Mouse (Mus musculus) brain, embryonic 14.5 days (tissue): ENCODE data around the gene Lgals2. TPM values are rescaled to one million over a fixed set of nuclear protein-coding genes. Genes with fewer than 3 reads are reported as not detected.
"Not testable (repeated sequence)": the region's sequence is repeated elsewhere in the genome, so short reads cannot be mapped to it uniquely, and the experiment has no call there.

Experiments used
- DNase-seq: peaks from one replicate; pipeline ENCODE4 v3.0.0-alpha.2; 2011; ENCODE audit warnings: low read depth
- CTCF ChIP-seq: fragments of 200-500 bp; IDR thresholded peaks from 2 replicates; pipeline ENCODE4 v1.5.1; 2012; ENCODE audit warnings: inconsistent platforms, mild to moderate bottlenecking, moderate library complexity, borderline replicate concordance; ENCODE audit not compliant: insufficient read depth, insufficient read length; ENCODE audit errors: extremely low read depth
- POLR2A ChIP-seq: fragments of 200-500 bp; IDR thresholded peaks from 2 replicates; pipeline ENCODE4 v1.6.1; 2012; ENCODE audit warnings: mild to moderate bottlenecking, inconsistent platforms, borderline replicate concordance; ENCODE audit not compliant: poor library complexity, insufficient read depth, insufficient read length, severe bottlenecking; ENCODE audit errors: extremely low read depth
- polyA plus RNA-seq: library from polyadenylated mRNA; depleted of rRNA; stranded (reverse); fragments of >200 nt; gene quantifications from 2 replicates; pipeline ENCODE4 v1.2.3, GENCODE M21; 2012

Gene Lgals2
- polyA plus RNA-seq, 1 experiment = 0.16 TPM

DNA sequence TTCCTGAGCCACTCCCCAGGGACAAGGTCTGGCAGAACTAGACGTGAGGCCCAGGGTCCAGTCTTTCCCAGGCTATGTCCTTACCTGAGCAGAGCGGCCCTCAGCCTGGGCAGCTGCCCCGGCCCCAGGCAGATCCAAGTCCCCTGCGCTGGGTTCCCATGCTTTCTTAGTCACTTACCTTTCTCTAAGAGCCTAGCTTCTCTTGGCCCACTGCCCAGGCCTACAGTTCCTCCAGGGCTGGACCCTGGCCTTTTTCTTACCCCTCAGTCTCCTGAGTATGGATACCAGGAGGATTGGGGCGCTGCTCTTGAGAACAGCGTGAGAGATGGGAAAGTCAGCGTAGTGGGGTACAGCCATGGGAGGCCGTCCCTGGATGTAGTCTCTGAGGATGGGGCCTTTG lies 25.1 kb upstream of the Lgals2 start:
- DNase-seq = no peak
- TF ChIP-seq POLR2A = no peak
- no peak for TF ChIP-seq CTCF

DNA sequence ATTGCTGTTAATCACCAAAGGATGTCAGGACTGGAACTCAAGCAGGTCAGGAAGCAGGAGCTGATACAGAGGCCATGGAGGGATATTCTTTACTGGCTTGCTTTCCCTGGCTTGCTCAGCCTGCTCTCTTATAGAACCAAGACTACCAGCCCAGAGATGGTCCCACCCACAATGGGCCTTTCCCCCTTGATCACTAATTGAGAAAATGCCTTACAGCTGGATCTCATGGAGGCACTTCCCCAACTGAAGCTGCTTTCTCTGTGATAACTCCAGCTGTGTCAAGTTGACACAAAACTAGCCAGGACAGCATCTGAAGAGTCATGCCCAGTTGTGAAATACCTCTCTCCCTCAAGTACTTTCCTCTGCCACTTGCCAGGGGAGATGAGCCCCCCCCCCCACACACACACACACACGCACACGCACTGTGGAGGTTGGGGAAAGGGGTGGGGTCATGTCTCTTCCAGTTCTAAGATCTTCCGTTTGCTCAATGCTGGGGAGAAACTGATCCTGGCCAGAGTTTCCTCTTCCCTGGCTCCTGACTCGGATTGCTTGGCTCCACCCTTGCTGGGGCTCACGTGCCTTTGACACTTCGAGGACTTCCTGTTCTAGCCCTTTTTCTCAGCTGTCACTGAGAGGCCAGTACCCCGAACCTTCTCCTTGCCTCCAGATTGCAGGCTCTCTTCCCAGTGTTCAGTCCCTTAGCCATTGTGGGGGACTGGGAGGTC lies 23.6 kb upstream of the Lgals2 start:
- not testable (repeated sequence) for DNase-seq

DNA sequence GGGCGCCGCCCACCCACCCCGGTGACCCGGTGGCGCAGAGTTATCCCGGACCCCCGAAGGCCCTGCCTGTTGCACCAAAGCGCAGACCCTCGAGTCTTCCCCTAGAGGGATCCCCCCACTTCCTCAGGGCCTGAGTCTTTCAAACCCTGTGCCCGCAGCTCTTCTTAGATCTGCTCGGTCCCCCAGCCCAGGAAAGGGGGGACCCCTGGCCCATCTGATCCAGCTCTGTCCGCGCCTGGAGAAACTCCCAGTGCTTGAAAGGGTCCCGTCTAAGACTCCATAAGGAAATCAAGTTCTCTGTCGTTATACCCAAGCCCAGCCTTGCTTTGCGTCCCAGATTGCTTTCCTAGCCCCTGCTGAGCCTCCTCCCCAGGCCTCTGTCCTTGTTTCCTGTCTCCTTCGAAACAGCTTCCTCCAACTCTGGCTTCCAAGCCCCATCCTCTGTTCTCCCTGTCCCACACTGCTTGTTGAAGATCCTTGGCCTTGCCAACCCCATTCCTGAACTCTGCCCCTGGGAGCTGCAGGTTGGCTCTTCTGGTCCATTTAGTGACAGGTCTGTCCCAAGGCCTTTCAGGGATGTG lies 22.6 kb upstream of the Lgals2 start:
- DNase-seq = no peak
- TF ChIP-seq POLR2A = no peak
- no peak for TF ChIP-seq CTCF

DNA sequence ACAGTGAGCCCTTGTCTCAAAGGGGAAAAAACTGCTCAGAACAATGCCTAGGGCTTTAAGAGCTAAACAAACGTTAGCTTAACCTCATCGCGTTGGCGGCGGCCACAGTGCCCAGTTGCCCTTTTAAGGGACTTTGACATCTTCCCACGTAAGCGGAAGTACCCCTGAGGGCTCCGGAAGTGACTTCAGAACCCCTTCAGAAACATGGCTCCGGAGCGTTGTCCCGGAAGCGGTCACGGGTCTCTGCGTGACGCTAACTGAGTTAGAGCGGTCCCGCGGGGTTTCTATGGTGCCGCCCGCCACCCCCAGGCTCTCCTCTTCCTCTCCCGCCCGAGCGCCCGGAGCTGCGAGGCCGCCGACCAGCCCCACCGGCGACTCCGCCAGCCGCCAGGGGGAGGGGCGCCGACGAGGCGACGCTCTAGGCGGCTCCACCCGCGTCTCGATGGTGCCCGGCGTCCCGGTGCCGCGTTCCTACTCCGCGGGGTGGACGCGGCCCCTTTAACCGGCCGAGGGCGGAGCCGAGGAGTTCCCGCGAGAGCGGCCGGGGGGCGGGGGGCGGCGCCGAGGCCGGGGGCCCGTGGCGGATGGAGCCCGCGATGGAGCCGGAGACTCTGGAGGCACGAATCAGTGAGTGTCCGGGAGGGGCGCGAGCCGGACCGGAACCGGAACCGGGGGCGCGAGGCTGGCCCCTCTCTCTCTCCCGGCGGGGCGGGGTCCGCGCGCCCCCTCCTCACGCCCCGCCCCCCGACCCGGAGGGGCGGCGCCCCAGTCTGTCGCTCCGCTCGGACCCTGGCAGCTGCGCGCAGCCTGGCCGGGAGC lies 21.9 kb upstream of the Lgals2 start, which contains the start of gene Gga1:
Gga1 (plus strand) TSS at position 200 of the 819 bp plus-strand sequence.
- no peak for TF ChIP-seq CTCF
- peak; percentile 72 for TF ChIP-seq POLR2A
- peak; percentile 99 for DNase-seq

DNA sequence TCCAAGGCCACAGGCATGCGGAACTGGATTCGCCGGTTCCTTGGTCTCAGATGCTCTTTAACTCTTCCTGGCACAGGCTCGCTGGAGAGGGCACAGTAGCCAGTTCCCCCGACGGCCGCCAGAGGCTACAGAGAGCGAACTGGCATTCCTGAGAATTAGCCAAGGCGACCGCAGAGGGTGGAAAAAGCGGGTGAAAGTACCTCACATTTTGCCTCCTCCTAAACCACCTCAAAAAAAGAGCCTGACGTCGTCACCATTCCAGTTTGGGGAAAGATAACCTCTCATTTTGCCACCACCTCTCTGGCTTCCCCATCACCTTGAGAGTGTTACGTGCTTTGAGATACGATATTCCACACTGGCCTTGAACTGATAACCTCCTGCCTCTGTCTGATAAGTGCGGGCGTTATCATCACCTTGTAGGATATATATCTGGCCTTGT lies 20.9 kb upstream of the Lgals2 start:
- TF ChIP-seq POLR2A (peak; percentile 27; the same call in 1 of the 2 replicates), CTCF (peak; percentile 88)

DNA sequence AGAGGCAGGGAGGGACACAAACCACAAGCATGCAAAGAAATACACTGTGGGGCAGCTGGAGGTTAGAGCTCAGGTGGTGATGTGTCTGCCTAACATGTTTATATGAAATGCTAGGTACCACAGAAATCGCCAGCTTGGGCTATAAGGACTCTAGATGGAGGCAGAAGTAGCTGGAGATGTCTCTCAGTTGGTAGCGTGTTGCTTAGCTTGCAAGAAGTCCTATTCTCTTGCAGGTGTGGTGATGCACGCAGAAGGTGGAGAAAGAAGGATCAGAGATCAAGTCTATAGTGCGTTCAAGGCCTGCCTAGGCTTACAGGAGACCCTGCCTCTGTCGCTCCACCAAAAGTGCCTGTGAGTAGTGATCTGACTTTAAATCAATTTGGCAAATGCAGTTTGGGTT lies 20.2 kb upstream of the Lgals2 start:
- no peak for TF ChIP-seq POLR2A
- no peak for TF ChIP-seq CTCF
- DNase-seq = no peak

More for the DNA sequence above, 20.9 kb upstream of the Lgals2 start:
- peak; percentile 92 for DNase-seq

DNA sequence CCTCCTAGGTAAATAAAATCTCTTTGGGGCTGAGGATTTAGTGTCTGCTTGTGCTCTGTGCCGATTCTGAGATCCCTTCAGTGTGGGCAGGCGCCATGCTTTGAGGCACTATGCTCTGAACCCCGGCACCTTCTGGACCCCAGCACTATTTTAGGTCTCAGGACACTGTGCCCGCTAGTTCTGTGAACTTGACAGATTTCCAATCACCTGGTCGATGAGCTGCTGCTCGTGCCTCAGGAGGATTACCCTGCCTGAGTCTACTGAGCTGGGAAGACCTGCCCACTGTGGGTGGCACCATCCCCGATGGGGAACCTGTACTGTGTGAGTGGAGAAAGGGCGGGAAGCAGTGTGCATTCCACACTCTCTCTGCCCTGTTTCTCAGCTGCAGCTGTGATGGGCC lies 19.7 kb upstream of the Lgals2 start:
- no peak for DNase-seq
- TF ChIP-seq POLR2A = no peak
- no peak for TF ChIP-seq CTCF

DNA sequence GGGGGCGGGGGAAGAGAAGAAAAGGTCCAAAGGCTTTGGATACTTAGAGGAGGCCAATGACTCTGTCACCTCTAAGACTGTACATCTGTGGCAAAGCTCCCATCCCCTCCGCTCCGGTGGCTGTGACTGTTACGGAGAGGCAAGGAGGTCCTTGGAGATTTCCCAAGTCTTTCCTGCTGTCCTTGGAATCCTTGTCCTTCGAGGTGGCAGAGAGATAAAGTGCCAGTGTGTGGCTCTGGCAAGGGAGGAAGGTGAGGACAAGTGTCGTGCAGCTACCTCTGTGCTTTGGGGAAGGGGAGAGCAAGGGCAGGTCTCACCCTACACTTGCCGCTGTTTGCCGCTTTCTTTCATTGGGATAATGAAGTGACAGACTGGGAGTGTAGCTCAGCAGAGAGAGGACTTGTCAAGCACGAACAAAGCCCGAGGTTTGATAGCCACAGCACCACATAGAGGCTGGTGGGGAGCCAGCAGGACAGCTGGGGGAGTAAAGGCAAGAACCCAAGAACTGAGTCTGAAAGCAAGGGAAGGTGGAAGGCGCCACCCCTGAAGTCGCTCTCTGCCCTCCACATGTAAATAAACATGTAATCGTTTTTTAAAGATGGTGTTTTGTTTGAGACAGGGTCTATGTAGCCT lies 18.6 kb upstream of the Lgals2 start:
- TF ChIP-seq POLR2A (no peak), CTCF (no peak)
- DNase-seq = peak; percentile 83

DNA sequence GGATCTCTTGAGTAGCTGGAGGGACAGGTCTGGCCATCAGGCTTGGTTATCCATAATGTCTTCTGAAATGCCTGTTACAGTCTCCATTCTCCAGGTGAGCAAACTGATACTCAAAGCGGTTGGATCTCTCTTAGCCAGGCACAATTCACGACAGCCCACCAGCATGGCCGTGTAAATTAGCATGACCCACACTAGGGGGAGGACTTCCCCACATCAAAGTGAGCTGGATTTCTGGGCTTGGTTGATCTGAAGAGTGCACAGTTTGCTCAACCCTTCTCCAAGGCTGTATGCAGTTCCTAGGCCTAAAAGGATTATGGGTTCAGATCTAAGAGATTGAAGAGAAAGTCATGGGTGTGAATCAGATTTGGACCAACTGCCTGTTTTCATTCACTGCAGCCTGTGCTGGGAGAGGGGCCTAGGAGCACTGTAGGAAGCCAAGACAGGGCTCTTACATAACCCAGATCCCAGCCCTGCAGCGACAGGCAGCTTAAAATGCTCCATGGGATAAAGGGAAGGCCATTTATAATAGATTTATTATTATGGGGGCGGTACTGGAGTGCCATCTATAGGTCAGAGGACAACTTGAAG lies 16.8 kb upstream of the Lgals2 start:
- DNase-seq = no peak
- peak; percentile 2; the same call in 1 of the 2 replicates for TF ChIP-seq CTCF
- no peak for TF ChIP-seq POLR2A

DNA sequence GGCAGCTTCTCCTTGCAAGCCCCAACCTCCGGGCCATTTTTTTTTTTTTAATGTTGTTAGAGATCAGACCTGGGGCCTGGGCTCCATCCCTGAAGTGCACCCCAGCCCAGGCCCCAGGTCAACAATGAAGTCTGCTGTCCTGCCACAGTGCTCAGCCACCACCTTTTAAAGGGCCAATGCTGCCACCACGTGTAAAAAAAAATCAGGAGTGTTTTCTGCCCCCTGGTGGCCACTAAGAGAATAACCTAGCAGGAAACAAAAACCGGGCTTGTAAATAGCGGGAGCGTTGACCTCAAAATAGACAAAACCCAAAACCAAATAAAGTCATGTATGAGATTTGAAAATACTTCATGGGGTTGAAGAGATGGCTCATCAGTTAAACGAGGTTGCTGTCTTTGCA lies 14.4 kb upstream of the Lgals2 start:
- peak; percentile 71 for DNase-seq
- TF ChIP-seq POLR2A (no peak), CTCF (peak; percentile 76)

DNA sequence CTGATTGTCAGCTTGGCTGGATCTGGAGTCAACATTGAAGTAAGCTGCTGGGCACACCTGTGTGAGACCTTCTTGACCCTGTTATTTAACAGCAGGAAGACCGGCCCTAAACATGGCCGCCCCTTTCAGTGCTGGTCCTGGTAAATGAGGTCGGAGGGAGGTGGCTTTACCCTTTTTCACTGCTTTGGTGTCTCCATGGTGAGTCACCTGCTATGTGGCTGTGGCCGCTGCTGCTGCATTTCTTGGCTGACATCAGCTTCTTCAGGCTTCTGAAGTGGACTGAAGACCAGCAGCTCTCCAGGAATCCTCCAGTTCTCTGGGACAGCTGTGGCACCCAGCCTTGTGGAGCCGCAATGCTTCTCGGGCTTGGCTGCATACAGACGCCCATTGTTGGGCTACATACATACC lies 13.5 kb upstream of the Lgals2 start:
- DNase-seq = no peak
- TF ChIP-seq POLR2A (no peak), CTCF (no peak)
